Mouse (Mus musculus): ENCODE data around the gene Endou.

Endou gene

GRCm38 (mm10) chr15:97725198-97725785, 5.8 kb downstream of the Endou start:
- DNase-seq = no peak

- no peak for DNase-seq
Measured at GRCm38 (mm10) chr15:97724346-97725197, 6.6 kb downstream of the Endou start.

DNA sequence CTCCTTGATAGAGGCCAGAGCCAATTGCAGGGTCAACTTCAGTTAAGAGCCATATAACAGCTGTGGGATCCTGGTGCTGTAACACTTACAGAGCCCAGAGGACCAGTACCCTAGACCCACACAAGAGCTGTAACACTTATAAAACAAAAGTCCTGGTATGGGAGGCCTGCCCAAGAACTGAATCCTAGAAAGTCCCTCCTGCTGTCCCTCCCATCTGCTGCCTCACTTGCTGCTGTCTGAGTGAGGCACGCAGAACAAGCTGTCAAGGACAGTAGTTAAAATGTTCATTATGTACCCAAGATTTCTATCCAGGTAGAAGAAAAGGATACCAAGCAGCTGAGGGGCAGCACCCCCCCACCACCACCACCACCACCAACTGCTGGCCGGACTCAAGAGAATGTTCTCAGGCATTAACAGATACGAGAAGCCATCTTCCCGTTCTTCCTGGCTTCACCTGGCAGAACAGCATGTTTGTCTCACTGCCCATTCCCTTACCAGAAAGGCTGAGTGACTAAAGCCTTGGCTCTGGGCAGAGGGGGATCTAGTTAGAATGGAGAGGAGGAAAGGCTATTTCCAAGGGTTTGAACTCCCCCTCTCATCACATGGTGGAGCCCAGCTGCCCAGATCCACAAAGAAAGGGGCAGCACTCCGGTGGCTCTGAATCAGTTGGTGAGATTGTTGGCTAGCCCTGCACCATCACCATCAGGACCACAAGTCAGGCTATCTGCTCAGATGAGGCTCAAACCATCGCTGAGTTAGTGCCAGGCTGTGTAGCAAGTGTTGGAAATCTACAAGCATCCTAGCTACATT, 7.4 kb downstream of the Endou start:
- no peak for DNase-seq

DNA sequence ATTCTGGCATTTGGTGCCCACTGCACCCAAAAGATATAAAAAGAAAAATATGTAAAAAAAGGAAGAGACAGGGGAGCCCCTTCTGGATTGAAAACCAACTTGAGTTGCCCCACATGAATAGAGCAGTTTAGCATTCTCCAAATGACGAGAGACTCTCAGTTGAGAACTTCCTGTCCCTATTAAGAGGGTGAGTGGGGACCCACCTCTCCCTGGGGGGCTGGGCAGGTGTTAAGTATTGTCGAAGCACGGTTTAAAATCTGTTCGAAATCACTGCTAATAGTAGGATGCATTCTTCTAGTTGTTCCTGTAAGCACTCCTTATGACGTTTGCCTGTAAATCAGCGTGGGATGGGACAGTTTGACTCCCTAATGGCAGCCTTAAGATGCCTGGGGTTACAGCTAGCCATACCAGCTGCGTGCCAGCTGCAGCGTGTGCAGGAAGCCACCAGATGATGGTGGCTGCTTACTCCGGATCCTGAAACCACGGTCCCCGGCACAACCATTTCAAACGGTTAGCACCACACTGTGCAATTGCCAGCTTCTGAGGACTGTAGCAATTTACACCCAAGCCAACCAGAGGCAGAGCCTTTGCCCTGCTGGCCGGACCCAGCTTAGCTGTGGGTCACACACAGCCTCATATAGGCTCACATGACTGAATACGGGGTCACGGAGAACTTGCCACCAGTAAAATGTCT, 10.0 kb downstream of the Endou start:
- DNase-seq = peak in 1 of 2 experiments; percentile 42

- DNase-seq = no peak
Measured at GRCm38 (mm10) chr15:97720026-97720675, 11.0 kb downstream of the Endou start.

GRCm38 (mm10) chr15:97719494-97719893, 11.6 kb downstream of the Endou start:
- DNase-seq = no peak

DNA sequence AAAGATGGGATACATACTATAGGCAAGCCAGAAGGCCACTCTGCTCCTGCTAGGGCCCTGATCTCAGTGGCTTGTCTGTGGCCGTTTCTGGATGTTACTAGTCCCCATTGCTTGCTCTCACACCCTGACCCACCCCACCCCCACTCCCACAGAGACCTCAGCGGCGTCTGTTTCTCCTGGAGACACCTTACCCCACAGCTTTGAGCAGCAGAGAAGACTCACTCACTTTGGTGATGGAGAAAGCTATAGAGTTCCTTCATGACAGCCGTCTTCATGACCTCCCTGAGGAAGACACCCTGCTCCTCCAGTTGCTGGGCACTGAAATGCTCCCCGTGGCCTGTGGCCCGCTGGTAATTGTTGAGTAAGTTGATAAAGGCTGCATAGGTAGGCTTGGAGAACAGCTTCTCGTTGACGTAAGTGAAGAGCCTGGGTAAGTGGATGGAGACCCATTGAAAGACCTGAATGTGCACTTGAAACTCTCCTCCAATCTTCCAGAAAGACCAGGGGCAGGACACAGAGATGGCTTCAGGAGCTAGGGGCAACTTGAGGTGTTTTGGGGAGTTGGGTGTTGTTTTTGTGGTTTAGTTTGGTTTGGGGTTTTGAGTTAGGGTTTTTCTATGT, 12.5 kb downstream of the Endou start:
- no peak for DNase-seq

DNA sequence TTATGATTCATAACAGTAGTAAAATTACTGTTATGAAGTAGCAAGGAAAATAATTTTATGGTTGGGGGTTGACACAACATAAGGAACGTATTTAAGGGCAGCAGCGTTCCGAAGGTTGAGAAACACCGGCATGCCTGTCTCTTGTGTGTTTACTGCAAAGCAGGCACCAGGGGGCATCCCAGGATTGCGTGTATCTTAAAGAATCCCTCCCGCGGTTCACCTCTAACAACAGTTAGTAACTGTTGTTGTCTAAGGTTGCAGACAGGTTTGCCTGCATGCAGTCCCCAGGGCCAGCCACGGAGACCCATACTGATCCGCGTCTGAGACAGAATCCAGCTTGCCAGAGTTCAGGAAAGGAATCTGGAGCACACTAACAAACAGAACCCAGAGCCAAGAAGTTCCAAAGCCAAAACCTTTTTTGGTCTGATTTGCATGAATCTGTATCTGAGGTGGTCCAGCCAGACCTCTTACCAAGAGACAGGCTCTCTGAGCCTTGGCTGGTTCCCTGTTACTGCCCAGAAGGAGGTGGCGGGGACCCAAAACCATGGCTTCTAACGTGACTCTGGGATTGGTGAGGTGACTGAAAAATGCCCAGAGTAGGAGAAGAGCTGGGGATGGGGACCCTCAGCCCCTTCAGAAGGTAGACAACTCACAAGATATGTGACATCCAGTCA, 13.1 kb downstream of the Endou start:
- DNase-seq = peak; percentile 45 to 68

DNA sequence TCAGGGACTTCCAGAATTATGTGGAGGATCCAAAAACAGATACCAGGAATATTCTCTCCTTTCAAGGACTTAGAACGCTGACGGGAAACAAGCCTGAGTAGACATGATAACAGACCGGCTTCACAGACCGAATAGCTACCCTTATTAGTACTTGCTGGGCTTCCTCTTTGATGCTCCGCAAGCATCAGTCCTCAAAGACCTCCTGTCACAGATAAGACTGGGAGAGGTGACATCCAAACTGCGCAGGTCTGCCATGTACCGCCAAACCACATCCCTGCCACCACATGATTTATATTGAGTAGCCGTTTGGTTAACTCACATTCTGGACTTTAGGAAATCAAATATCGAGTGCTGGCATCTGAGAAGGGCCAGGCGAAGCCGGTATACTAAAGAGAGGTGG, 14.4 kb downstream of the Endou start:
- DNase-seq = no peak

DNA sequence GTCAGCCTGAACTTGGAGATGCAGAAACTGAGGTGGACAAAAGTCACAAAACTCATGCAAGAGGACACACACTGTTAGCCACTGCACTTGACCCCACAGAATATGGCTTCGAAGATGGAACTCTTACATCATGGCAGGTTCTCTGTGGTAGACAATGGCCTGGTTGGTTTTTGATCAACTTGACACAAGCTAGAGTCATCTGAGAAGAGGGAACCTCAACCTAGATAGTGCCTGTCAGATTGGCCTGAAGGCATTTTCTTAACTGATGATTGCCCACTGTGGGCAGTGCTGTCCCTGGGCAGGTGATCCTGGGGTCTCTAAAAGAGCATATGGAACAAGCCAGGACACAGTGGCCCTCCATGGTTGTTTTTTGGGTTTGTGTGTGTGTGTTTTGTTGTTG, 15.4 kb downstream of the Endou start:
- DNase-seq = no peak

DNA sequence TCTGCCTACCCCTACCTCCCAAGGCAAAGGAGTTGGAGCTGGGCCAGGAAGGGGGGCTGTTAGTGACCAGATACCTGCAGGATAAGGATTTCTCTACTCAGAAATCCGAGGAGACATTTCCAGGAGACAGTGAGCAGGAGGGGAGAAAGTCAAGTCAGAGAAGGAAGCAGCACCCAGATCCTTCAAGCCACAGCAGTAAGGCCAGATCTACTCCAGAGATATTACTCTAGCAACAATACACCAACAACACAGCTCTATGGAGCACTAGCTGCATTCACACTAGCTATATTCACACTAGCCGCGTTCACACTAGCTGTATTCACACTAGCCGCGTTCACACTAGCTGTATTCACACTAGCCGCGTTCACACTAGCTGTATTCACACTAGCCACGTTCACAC, 16.1 kb downstream of the Endou start:
- no peak for DNase-seq

GRCm38 (mm10) chr15:97712546-97712945, 18.6 kb downstream of the Endou start:
- no peak for DNase-seq

DNA sequence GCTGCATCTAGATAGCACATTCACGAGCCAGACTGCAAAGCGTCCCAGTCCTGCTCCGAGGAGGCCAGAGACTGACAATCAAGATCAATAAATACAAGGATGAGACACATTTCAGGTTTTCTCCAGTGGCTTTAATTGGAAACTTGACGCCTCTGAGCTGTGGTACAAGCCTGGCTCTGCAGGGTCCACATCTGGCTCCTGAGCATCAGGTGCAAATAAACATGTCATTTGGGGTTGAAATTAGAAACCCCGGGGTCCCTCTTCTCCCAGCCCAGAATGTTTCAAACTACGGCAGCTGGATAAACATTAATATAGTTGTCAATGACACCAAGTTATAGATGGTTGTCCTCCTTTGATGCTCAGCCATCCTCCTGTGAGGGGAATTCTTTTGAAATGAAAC, 20.2 kb downstream of the Endou start:
- no peak for DNase-seq

DNA sequence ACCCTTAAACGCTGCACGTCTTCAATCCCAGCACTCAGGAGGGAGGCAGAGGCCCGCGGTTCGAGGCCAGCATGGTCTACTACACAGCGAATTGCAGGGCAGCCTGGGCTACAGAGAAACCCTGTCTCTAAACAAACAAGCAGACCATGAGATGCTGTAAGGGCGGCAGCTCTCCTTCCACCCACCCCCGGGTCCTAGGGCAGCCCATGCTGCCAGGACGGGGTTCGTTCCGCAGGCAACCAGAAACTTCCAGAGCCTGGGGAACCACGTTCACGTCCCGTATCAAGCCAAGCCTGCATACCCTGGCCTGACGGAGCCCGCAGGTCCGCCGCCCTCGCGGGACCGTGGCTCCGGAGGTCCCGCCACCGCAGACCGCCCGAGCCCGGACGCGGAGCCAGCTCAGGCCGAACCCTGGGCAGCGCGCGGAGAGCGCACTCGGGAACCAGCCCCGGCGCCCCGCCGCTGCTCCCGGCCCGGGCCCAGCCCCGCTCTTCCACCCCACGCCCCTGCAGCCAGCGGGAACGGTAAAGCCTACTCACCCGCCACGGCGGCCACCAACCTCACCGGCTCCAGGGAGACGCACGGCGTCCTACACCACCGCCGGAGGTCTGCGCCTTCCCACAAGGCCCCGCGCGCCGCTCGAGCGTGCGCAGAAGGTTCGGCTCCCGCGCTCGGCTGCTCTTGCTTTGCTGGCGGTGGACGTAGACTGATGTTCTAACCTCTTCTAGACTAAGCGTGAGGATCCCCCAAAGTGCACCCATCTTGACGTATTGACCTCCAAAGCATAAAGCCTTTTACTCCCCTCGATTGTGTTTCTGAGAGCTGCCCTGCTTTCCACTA, 25.7 kb downstream of the Endou start, which contains the start of gene Rpap3:
Rpap3 (minus strand) TSS at position 615 of the 840 bp plus-strand sequence.
- DNase-seq = peak; percentile 70 to 86

- no peak for DNase-seq
Measured at GRCm38 (mm10) chr15:97696616-97697015, 34.5 kb downstream of the Endou start.

DNA sequence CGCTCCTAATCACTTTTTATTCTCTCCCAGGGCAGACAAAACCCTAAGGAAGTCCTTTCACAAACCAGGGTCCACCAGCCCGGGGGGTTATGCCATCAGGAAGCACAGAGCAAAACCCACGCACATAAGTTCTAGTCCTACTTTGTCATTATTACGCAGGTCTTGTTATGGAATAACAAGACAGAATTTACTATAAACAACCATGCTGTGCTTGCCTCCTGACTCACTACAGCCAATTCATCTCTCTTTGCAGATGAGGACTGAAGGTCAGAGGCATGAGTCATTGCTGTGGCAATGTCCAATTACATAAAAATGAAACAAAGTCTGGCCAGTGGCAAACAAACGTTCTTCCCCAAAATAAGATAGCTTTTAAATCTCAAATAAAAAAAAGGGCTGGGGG, 37.7 kb downstream of the Endou start:
- no peak for DNase-seq

- no peak for DNase-seq
Measured at GRCm38 (mm10) chr15:97684118-97684517, 47.0 kb downstream of the Endou start.

DNA sequence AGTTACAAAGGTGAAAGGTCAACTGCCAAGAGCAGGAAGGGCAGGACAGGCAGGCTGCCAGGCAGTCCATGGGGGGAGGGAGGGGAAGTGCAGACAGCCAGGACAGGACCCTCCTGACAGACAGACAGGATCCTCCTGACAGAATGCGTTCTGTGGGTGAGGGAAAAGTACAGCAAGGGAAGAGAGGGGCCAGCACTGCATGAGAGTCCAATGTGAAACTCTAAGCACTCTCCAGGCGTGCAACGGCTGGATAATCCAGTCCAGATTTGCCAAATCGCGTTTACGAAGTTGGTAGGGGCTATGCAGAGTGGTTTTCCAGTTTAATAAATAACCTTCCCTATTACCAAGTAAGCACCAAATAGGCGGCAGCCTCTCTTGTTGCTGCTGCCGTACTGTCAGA, 49.1 kb downstream of the Endou start:
- DNase-seq = no peak

DNA sequence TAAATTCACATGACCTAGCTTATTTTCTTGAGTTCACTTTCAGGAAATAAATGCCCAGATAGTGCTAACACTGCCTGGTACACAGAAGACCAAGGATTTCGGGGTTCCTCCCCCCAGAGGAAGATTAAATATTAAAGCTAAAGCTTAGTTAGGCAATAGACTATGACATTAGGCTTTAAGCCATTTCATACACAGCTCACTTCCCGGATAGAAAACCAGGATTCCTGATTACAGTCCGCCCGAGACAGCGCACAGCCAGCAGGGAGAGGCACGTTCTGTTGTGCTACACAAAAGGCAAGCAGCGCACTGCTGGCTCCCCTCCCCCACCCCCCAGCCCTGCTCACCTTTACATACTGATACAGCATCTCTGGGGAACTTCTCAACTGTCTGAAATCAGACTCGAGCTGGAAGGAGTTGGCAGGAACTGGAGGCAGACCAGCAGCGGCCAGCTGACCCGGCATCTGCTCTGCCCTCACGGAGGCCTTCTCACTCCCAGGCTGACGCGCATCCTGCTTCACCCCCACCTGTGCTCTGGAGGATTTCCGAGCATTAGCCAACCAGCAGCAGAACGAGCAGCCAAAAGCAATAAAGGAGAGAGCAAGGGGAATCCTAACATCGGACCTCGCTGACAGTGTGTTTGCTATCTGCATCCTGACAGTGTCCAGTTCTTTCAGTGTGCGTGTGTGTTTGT, 51.0 kb downstream of the Endou start:
- no peak for DNase-seq

DNA sequence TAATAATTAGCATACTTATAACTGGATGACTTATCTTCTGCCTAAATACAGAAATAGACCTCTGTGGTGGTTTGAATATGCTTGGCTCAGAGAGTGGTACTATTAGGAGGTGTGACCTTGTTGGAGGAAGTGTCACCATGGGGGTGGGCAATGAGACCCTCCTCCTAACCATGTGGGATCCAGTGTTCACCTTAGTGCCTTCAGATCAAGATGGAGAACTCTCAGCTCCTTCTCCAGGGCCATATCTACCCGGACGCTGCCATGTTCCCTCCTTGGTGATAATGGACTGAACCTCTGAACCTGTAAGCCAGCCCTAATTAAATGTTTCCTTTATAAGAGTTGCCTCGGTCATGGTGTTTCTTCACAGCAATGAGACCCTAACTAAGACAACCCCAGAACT, 53.8 kb downstream of the Endou start:
- no peak for DNase-seq

Data from spleen, adult 18-20 months (tissue).